Mouse (Mus musculus): Measurements from ENCODE around the gene Spa17.

DNA sequence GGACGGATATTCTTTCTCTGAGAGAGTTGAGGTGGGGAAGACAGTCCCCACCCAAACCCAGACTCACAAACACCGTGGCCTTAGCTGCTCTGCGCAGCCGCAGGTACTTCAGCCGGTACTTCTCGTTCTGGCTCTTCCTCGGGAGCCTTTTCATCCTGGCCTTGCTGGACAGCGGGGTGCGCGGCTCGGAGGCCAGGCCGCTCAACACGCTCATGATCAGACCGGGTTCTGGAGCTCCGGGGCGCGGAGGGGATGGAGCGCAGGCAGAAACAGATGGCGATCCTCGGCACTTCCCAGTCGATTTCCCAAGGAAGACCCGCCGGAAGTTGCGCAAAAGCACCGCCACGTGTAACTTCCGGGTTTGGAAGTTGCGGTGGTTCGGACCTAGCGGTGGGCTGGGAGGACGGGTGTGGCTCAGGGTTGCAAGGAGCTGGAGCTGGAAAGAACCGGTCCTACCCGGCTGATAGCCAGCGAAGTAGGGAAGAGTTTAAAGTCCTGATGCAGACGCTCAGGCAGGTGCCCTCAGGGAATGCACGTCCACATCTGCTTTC is 43.5 kb upstream of the Spa17 start, which contains the start of gene Tbrg1:
- TF ChIP-seq CTCF (conservative IDR thresholded peaks at IDR 0.05; ENCODE audit: insufficient read depth, insufficient read length, low read depth, low read length) (no peak), POLR2A (IDR thresholded peaks at IDR 0.05; ENCODE audit: low read depth, low read length) (peak; percentile 56)
